Comparison of ENCODE assay signal across 8 mouse cellular contexts in the genomic region with DNA sequence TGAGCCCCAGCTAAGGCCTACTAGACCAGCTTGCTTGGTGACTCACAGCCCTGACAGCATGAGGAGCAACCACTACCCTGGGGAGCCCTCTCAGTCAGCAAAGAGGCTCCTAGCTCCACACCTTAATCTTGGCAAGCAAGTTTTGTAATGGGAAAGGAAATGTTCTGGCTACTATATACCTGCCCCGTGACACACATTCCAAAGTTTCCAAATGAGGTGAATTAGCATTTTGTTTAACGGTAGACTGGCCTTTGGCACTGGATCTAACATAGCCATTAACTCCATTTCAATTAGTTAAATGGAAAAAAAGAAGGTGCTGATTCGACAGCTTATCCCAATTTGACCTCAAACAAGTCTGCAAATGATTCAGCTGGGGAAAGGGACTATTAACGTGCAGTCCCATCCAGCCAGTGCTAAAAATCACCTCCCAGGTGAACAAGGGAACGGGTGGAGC. TPM values are rescaled to one million over a fixed set of nuclear protein-coding genes. Genes with fewer than 3 reads are reported as not detected.
DNase-seq lines count a peak whose midpoint lies in the region; ATAC-seq lines count a peak whose summit lies in the region.

No protein-coding gene starts in this region.

- no peaks in the 10 kb centered on the region for H3K9me3 ChIP-seq in hindbrain, embryonic 11.5 days (ENCODE audit: control insufficient read depth, low read length)
- no peaks in the 10 kb centered on the region for H3K9me3 ChIP-seq in limb, embryonic 12.5 days

- no peak overlapping the region for H3K9ac ChIP-seq in hindbrain, embryonic 11.5 days (ENCODE audit: low read depth, low read length)
- H3K9ac ChIP-seq in limb, embryonic 12.5 days (replicated peaks) = no peak overlapping the region

- WGBS in hindbrain, embryonic 11.5 days = 81% methylated on average over 5 of the region's 5 CpGs
- 66% methylated on average over 5 of the region's 5 CpGs for WGBS in limb, embryonic 12.5 days

- peaks cover 10% of the 10 kb centered on the region; the same call in 1 of the 2 replicates for H3K36me3 ChIP-seq in hindbrain, embryonic 11.5 days (ENCODE audit: control insufficient read depth, insufficient read depth, low read length)
- peaks cover 38% of the 10 kb centered on the region for H3K36me3 ChIP-seq in limb, embryonic 12.5 days

- H3K27ac ChIP-seq in hindbrain, embryonic 11.5 days (ENCODE audit: low read depth, low read length) = no peak overlapping the region
- no peak overlapping the region for H3K27ac ChIP-seq in limb, embryonic 12.5 days

- no peak for ATAC-seq in hindbrain, embryonic 11.5 days (ENCODE audit: low FRiP score)
- no peak for ATAC-seq in limb, embryonic 12.5 days (ENCODE audit: insufficient number of reproducible peaks, insufficient read depth, low FRiP score, low TSS enrichment, low read depth)
- ATAC-seq in cerebellum, adult (ENCODE audit: insufficient number of reproducible peaks, low FRiP score, low TSS enrichment) = no peak
- no peak for ATAC-seq in megakaryocyte progenitor cell, adult 5-6 weeks (replicated peaks; ENCODE audit: poor library complexity)

- DNase-seq in urinary bladder, postnatal 14 days (ENCODE audit: low spot score) = peak; percentile 18
- DNase-seq in urinary bladder, postnatal 25 days (ENCODE audit: low spot score) = no peak
- DNase-seq in hindbrain, embryonic 11.5 days (ENCODE audit: low spot score) = no peak
- no peak for DNase-seq in retina, embryonic 14.5 days (ENCODE audit: low spot score)
- no peak for DNase-seq in right cerebral cortex, adult 18-20 months

- no peaks in the 10 kb centered on the region for H3K27me3 ChIP-seq in hindbrain, embryonic 11.5 days (ENCODE audit: control insufficient read depth, insufficient read depth, low read length)
- H3K27me3 ChIP-seq in limb, embryonic 12.5 days = no peaks in the 10 kb centered on the region

- H3K4me2 ChIP-seq in hindbrain, embryonic 11.5 days (replicated peaks; ENCODE audit: low read depth, low read length) = peak overlapping the region; percentile 35
- H3K4me2 ChIP-seq in limb, embryonic 12.5 days = peak overlapping the region; percentile 59

- H3K4me1 ChIP-seq in hindbrain, embryonic 11.5 days (replicated peaks; ENCODE audit: control insufficient read depth, insufficient read depth, low read length) = no peaks in the 10 kb centered on the region
- H3K4me1 ChIP-seq in limb, embryonic 12.5 days (replicated peaks) = peaks cover 12% of the 10 kb centered on the region

- H3K4me3 ChIP-seq in hindbrain, embryonic 11.5 days (ENCODE audit: low read depth, low read length) = peak overlapping the region; percentile 20
- H3K4me3 ChIP-seq in limb, embryonic 12.5 days (replicated peaks) = peak overlapping the region; percentile 95

RNA-seq across cellular contexts. Expression of a gene that starts 1.2 kb away (rescaled TPM):
- polyA plus RNA-seq in hindbrain, embryonic 11.5 days (2014; fragmentation: Nextera tagmentation; extraction: Ambion mirVana) = 149 and 164 TPM in 2 replicates
- 122 and 135 TPM in 2 replicates for polyA plus RNA-seq in limb, embryonic 12.5 days (2016; fragmentation: Nextera tagmentation; extraction: Ambion mirVana)
- total RNA-seq in megakaryocyte progenitor cell, adult 5-6 weeks (2015) = 16.2 and 17.8 TPM in 2 replicates
- total RNA-seq in megakaryocyte progenitor cell, adult 5-6 weeks (2017) = 16.4 and 19.2 TPM in 2 replicates
